Mouse (Mus musculus) embryo, embryonic 10.5 days (tissue): ENCODE data around the gene Olfr703.

Source experiments
- DNase-seq: peaks from one replicate; pipeline ENCODE4 v3.0.0-alpha.2; 2015; ENCODE audit warnings: low spot score

The Olfr703 gene

DNA sequence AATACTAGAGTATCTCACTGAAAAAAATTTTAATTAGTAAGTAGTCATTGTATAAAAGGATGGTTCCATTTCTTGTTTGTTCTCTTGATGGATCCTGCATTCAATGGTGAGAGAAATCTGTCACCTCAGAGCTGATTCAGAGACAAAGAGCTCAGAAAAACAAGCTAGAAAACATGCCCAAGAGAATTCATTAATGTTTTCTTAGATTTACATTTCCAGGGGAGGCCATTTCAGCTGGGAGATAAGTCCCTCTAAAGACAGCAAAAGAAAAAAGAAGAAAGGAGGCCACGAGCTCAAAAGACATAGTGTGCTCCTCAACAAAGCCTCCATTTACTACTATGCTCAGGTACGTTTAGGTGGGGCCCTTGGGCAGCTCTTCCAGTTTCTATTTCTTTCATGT is at the start of gene Olfr703:
Gene Olfr703 (plus strand): TSS at position 301 of the 400 bp plus-strand sequence.
- no peak for DNase-seq

DNA sequence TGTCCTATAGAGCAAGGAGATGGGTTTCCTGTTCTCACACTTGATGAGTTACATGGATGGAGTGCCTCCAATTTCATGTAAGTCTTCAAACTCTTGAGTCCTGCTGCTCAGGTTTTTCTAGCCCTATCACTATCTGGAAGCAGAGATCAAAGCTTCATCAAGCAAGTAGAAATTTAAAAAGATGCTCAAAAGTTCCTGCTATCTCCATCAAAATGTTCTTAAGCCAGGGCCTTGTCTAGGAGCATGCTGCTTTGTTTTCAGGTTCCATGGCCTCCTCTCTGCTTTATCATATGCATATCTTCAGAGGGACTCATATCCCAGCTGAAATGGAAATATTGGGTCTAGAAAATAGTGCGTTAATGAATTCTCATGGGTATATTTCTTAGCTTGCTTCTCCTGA is 34.4 kb upstream of the Olfr703 start, which contains the start of gene Olfr700:
Gene Olfr700 (minus strand): TSS at position 101 of the 400 bp plus-strand sequence.
- DNase-seq = no peak

DNA sequence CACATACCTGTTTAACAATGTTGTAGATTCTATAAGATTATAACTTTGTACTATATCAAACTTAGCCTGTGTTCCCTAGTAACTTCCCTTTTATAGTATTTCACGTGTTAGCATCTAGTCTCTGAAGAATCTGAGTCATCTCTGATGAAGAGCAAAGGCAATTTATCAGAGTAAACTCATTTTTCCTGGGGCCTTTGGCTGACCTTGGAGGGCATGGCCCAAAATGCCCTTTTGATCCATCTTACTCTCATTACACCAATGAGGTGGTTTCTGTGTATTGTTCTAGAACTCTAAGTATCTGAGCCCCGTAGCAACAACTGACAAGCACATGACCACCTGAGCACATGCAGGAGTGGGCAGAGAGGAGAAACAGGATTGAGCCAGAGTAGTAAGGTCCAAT is 29.3 kb upstream of the Olfr703 start, which contains the start of gene Olfr701:
Gene Olfr701 (plus strand): TSS at position 301 of the 400 bp plus-strand sequence.
- DNase-seq = no peak

DNA sequence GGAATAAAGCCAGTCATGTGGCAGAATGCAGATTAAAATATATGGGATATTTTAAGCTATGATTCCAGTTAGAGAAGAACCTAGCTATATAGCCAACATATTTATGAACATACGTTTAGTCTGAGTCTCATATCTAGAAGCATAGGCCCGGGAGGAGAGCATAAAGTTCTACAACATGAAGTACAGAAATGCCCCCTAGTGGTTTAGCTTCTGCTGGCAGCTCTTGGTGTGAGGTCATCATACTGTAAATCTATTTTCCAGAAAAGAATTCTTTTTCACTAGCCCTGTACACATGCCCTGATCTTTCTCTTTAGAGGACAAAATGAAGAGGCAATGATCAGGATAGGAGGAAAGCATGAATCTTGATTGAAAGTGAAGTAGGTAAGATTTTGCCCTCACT is 27.4 kb upstream of the Olfr703 start:
- DNase-seq = peak; percentile 38

DNA sequence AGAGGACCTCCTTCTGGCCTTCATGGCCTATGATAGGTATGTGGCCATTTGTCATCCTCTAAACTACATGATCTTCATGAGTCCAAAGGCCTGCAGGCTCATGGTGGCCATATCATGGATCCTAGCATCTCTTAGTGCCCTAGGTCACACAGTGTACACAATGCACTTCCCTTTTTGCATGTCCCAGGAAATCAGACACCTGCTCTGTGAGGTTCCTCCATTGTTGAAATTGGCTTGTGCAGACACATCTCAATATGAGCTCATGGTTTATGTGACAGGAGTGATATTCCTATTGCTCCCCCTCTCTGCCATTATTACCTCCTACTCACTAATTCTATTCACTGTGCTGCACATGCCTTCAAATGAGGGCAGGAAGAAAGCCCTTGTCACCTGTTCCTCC is 24.7 kb upstream of the Olfr703 start:
- no peak for DNase-seq

DNA sequence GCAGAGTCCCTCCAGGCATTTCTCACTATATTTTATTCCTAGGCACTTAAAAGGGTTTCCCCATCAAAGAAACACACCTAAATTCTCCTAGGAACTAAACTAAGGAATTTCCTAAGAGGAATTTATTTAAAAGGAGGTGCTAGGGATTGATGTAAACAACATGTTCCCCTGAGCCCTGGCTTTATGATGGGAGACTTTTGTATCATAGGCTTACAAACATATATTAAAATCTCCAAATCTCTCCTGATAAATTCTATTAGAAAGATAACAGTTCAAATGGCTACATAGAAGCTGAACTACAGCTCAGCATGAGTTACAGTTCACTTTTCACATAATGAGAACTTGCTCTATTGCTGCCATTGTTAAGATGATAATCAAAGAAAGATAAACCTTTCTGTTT is 9.4 kb upstream of the Olfr703 start, which contains the start of gene Olfr702:
Gene Olfr702 (minus strand): TSS at position 101 of the 400 bp plus-strand sequence.
- DNase-seq = no peak

DNA sequence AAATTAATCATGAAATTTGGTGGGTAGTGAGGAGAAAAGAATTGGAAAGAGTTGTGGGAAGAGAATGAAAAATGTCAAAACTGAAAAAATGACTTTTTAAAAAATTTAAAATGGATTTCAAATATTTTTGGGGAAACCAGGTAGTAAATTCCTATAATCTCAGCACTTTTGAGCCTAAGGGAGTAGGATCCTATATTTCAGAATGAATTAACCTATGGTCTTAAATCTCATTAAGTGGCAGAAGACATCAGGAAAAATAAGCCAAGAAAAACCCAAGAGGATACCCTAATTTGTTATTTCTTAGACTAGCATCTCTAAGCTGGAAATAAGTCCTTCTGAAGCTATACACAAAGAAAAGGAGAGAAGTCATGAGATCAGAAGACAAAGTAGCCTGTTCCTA is 19.7 kb downstream of the Olfr703 start, which contains the start of gene Olfr704:
Gene Olfr704 (plus strand): TSS at position 301 of the 400 bp plus-strand sequence.
- DNase-seq = no peak

DNA sequence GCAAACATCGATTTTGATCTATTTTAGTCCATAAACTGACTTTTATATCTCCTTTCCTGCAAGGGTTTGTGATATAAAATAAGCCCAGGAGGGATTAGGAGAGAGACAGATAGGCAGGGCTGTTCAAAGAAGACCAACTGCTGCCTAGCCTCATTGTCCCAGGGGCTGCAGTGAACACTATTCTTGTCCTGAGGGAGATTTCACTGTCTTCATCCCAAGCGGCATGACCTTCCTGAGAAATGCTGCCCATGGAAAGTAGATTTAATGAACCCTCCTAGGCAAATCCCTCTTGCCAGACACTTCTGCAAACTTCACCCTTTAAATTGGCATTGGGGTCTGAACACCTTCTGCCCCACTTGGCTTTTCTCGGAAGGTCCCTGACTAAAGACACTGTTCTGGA is 33.6 kb downstream of the Olfr703 start, which contains the start of gene Olfr705:
Gene Olfr705 (minus strand): TSS at position 101 of the 400 bp plus-strand sequence.
- no peak for DNase-seq

DNA sequence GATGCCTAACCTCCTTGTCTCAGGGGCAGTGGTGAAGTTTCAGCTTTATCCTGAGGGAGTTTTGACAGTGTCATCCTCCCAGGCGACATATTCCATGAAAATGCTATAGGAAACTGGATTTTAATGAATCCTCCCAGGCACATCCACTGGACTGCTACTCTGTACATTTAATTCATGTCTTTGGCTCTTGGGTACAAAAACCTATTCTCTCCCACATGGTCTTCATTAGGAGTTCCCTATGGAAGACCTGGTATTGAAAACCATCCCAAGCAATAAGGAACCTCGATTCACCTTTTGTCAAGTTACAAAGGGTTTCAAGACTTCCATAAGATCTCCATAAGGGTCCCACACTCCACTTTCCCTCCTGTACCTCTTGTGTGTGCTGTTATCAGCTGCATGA is 44.9 kb downstream of the Olfr703 start, which contains the start of gene Olfr706:
Gene Olfr706 (minus strand): TSS at position 101 of the 400 bp plus-strand sequence.
- DNase-seq = no peak
